Mouse (Mus musculus) testis, adult 2 months (tissue): Measurements from ENCODE around the gene Lgals7.

Experiments used
- CTCF ChIP-seq: fragments of 200-500 bp; IDR thresholded peaks from 2 replicates; pipeline ENCODE4 v1.5.1; 2012; ENCODE audit warnings: low read depth, mild to moderate bottlenecking, inconsistent platforms, low read length, moderate library complexity; ENCODE audit not compliant: control insufficient read depth, insufficient read depth, insufficient replicate concordance
- POLR2A ChIP-seq: fragments of 200-500 bp; IDR thresholded peaks from 2 replicates; pipeline ENCODE4 v1.6.1; 2012; ENCODE audit warnings: low read depth, mild to moderate bottlenecking, inconsistent platforms, low read length, moderate library complexity; ENCODE audit not compliant: control insufficient read depth

GRCm38 (mm10) chr7:28866769-28867507 lies 3.3 kb downstream of the Lgals7 start:
- TF ChIP-seq POLR2A (no peak), CTCF (no peak)
